Mouse (Mus musculus) olfactory bulb, adult 2 months (tissue): ENCODE data around the gene Cox10. TPM values are rescaled to one million over a fixed set of nuclear protein-coding genes. Genes with fewer than 3 reads are reported as not detected.

ENCODE experiments used
- H3K27ac ChIP-seq: fragments of 200-500 bp; 2 replicates; pipeline ENCODE4 v1.5.1; 2012; ENCODE audit warnings: low read depth, low read length; ENCODE audit not compliant: insufficient read depth
- H3K4me1 ChIP-seq: fragments of 200-500 bp; 2 replicates; pipeline ENCODE4 v1.6.1; 2012; ENCODE audit warnings: low read length; ENCODE audit not compliant: control insufficient read depth, insufficient read depth
- H3K4me3 ChIP-seq: fragments of 200-500 bp; 2 replicates; pipeline ENCODE4 v1.5.1; 2012; ENCODE audit warnings: mild to moderate bottlenecking, low read depth, low read length, moderate library complexity; ENCODE audit not compliant: insufficient read depth
- CTCF ChIP-seq: fragments of 200-500 bp; IDR thresholded peaks from 2 replicates; pipeline ENCODE4 v1.5.1; 2012; ENCODE audit warnings: low read depth, mild to moderate bottlenecking, low read length, moderate library complexity; ENCODE audit not compliant: insufficient read depth
- POLR2A ChIP-seq: fragments of 200-500 bp; IDR thresholded peaks from 2 replicates; pipeline ENCODE4 v1.6.1; 2012; ENCODE audit warnings: mild to moderate bottlenecking, low read depth, low read length, moderate library complexity; ENCODE audit not compliant: insufficient read depth
- WGBS: fragments of 180-500 bp; shearing (Covaris S2); methylation state at CpG from one replicate; pipeline ENCODE4 v1.1.7; 2018; 5-methylcytosine and 5-hydroxymethylcytosine counted together
- polyA plus RNA-seq: library from polyadenylated mRNA; stranded (reverse); fragments of >200 nt; gene quantifications from 2 replicates; pipeline ENCODE4 v1.2.4, GENCODE M21; 2012; ENCODE audit warnings: low replicate concordance; ENCODE audit not compliant: missing spikeins, insufficient read depth, insufficient read length

Gene Cox10
- polyA plus RNA-seq, 1 experiment, result not detected

DNA sequence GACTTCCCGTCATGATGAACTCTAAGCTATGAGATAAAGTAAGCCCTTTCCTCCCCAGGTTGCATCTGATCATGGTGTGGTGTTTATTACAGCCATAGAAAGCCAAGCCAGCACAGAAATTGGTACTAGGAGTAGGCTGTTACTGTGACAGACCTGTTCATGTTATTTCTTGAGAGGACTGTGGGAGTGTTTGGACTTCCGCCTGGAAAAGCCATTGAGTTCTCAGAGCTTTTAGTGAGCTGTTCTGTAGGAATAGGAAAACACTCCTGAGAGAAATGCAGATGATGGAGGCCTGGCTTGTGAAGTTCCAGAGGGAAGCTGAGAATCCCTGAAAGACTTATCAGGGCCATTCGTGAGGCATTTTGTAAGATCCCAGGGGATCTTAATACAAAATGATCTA is 20.8 kb downstream of the Cox10 start:
- H3K4me3 ChIP-seq, result no peak overlapping the region
- TF ChIP-seq POLR2A, result no peak
- TF ChIP-seq CTCF, result no peak
- H3K4me1 ChIP-seq, result no peaks in the 10 kb centered on the region
- 93% methylated on average over 3 of the region's 3 CpGs for WGBS
- no peak overlapping the region for H3K27ac ChIP-seq

- Histone ChIP-seq H3K4me1 (peaks cover 6% of the 10 kb centered on the region; the same call in 1 of the 2 replicates), H3K4me3 (no peak overlapping the region), H3K27ac (no peak overlapping the region)
- no peak for TF ChIP-seq POLR2A
- TF ChIP-seq CTCF, result no peak
- WGBS, result 69% methylated on average over 5 of the region's 5 CpGs
Observed at GRCm38 (mm10) chr11:64053371-64053770, 25.9 kb downstream of the Cox10 start.

- WGBS, result 55% methylated on average over 9 of the region's 9 CpGs
- TF ChIP-seq POLR2A (no peak), CTCF (no peak)
- Histone ChIP-seq H3K4me1 (peaks cover 6% of the 10 kb centered on the region; the same call in 1 of the 2 replicates), H3K4me3 (no peak overlapping the region), H3K27ac (no peak overlapping the region)
Observed at GRCm38 (mm10) chr11:64051195-64051968, 27.9 kb downstream of the Cox10 start.

- TF ChIP-seq POLR2A, result no peak
- TF ChIP-seq CTCF, result no peak
- Histone ChIP-seq H3K4me3 (no peak overlapping the region), H3K4me1 (peaks cover 6% of the 10 kb centered on the region; the same call in 1 of the 2 replicates), H3K27ac (no peak overlapping the region)
- 86% methylated on average over 13 of the region's 13 CpGs for WGBS
Observed at GRCm38 (mm10) chr11:64047432-64047831, 31.8 kb downstream of the Cox10 start.

DNA sequence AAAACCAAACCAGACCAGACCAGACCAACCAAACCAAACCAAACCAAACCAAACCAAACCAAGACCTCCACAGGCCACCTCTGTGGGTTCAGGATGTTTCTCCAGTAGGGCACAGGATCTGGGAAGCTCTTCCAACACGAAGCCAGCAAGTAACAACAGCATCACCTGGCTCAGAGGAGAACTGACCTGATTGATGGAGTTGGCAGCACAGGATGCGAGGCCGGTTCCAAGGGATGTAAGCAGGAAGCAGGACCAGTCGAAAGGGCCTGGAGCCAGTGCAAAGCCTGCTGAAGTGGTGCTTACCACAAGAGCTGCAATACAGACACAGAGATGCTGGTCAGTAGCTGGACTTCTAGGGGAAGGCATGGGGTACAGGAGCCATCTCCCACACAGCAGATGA is 34.2 kb downstream of the Cox10 start:
- no peak overlapping the region for H3K4me3 ChIP-seq
- TF ChIP-seq POLR2A, result no peak
- TF ChIP-seq CTCF, result no peak
- no peak overlapping the region for H3K27ac ChIP-seq
- WGBS, result 91% methylated on average over 4 of the region's 4 CpGs
- H3K4me1 ChIP-seq, result no peaks in the 10 kb centered on the region

DNA sequence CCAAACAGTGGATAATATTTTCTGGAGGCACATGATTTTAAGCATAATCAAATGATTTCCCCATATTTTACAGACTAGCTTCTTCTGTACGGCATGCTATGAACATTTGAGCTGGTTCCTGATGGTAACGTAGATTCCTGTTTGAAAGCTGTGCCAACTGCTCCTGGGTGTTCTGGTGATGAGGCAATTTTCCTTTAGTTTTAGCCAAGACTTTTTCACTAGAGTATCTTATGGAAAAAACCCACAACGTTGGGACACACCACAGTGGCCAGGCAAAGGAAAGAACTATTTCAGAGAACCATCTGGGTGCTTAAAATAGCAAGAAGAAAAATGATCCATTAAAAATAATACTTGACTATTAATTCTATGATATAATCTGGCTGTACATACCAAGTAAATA is 35.2 kb downstream of the Cox10 start:
- no peaks in the 10 kb centered on the region for H3K4me1 ChIP-seq

DNA sequence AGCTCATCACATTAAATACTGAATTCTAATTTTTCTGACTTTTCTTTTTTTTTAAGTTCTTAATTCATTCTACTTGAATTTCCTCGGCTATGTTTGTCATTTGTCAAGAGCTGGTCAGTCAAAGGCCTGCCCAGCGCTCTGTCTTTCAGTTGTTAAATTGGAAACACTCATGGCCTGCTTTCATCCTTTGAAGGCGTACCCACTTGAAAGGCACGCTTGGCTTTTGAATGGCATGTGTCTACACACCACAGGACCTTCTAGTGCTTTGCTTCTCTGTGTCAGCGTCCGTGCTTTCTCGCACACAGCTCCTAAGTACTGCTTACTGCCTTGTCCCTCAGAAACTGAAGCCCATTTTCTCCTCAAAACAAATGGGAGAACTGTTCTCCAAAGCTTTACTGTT is 38.0 kb downstream of the Cox10 start:
- no peaks in the 10 kb centered on the region for H3K4me1 ChIP-seq
- TF ChIP-seq CTCF, result no peak
- no peak for TF ChIP-seq POLR2A
- H3K4me3 ChIP-seq, result no peak overlapping the region
- no peak overlapping the region for H3K27ac ChIP-seq
- WGBS, result 72% methylated on average over 7 of the region's 7 CpGs

More for the DNA sequence above, 35.2 kb downstream of the Cox10 start:
- Histone ChIP-seq H3K27ac (no peak overlapping the region), H3K4me3 (no peak overlapping the region)
- 83% methylated on average over 3 of the region's 3 CpGs for WGBS
- no peak for TF ChIP-seq CTCF
- no peak for TF ChIP-seq POLR2A

GRCm38 (mm10) chr11:64039600-64039999 is 39.7 kb downstream of the Cox10 start:
- WGBS, result 50% methylated on average over 1 of the region's 1 CpGs
- H3K27ac ChIP-seq, result no peak overlapping the region
- TF ChIP-seq CTCF, result no peak
- TF ChIP-seq POLR2A, result no peak

DNA sequence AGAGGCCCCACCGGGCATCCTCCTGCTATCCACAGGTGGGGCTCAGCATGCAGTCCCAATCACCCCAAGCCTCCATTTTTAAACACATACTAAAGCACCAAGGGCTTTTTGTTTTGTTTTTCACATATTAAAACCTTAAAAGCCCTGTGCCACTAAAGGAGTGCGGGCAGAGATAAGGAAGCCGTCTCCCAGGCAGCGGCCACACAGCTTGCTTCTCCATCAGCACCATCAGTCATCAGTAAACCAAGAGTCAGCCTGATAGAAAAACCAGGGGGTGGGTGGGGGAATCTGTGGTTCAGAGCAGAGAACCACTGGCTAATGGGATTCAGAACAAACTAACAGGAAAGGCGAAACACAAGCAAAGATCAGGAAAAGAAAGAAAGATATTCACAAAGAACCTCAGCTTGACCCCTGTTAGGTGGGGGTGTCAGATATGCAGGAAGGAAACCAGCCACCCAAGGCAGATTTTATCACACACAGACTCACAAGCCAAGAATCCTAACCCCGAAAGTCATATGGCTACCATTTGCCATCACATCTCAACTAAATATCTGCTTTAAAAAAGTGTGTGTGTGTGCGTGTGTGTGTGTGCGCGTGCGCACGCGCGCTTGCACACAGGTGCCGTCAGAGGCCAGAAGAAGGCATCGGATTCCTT is 41.7 kb downstream of the Cox10 start:
- H3K4me3 ChIP-seq, result no peak overlapping the region
- H3K4me1 ChIP-seq, result no peaks in the 10 kb centered on the region
- WGBS, result 89% methylated on average over 15 of the region's 15 CpGs
- H3K27ac ChIP-seq, result no peak overlapping the region
- TF ChIP-seq CTCF (no peak), POLR2A (no peak)

More at GRCm38 (mm10) chr11:64039600-64039999, 39.7 kb downstream of the Cox10 start:
- H3K4me1 ChIP-seq, result no peaks in the 10 kb centered on the region
- H3K4me3 ChIP-seq, result no peak overlapping the region

DNA sequence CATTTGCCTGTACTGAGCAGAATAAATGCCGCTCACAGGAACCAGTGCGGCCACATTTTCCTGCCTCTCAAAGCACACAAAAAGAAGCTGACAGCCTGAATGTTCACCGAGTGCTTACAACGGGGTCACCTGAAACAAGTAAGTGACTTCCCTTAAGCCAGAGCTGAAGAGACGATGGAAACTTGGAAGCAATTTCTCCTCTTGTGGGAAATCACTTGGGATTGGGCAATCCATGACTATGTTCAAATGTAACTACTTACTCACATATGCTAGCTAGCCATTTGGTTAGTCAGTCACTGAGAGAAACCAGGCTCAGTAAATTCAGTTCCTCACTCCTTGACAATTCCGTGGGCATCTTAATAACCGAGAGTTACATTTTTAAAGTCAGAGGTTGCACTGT is 43.0 kb downstream of the Cox10 start:
- Histone ChIP-seq H3K4me1 (no peaks in the 10 kb centered on the region), H3K4me3 (no peak overlapping the region), H3K27ac (no peak overlapping the region)
- 82% methylated on average over 7 of the region's 7 CpGs for WGBS
- TF ChIP-seq CTCF (no peak), POLR2A (no peak)
